Mouse (Mus musculus): Measurements from ENCODE around the gene Sh3d19. TPM values are rescaled to one million over a fixed set of nuclear protein-coding genes. Genes with fewer than 3 reads are reported as not detected.

Gene Sh3d19
- polyA plus RNA-seq (2015; fragmentation: Nextera tagmentation; extraction: Ambion mirVana): 16.0 and 16.7 TPM in 2 replicates

DNA sequence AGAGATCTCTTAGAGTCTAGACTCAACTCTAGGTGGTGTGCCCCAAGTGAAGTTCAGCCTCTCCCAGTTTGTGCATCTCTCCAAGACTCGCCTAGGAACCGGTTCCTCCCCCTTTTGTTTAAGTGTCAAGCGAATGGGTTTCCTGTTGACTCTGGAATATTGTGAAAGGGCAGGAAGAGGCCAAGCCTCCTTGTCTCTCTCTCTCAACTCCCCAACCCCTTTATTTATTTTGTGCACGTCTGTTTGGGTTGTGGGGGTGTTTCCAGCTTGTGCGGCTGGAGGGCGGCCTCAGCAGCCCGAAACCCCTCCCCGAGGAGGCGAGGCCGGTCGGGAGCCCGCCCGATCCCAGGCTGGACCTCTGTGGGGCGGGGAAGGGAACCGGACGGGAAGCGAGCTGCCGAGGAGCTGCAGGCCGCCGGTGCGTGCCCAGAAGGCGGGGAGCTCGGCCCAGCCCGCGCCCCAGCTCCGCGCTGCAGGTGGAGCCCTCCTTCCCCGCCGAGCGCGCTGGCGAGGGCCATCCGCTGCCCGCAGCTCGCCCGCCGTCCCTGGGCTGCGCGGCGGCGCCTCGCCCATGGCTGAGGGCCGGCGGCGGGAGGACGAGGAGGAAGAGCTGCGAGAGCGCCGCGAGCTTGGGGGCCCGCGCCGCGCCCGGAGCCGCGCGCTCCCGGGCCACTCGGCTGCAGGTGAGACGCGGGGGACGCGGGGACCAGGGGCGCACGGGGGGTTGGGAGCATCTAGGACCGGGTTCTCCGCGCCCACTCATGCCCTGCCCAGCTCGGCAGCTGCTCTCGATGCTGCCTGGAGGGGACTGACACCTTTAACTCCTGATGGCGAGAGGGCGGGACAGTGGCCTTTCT, at the start of gene Sh3d19:
Gene Sh3d19, plus strand, starts transcription at position 368 of the 857 bp plus-strand sequence.
- Histone ChIP-seq H3K9me3 (replicated peaks) (no peaks in the 10 kb centered on the region), H3K36me3 (no peaks in the 10 kb centered on the region), H3K4me2 (peak within 1 kb of the TSS; percentile 78), H3K4me3 (replicated peaks) (peak within 1 kb of the TSS; percentile 74), H3K4me1 (peaks cover 29% of the 10 kb centered on the region), H3K27me3 (replicated peaks) (no peaks in the 10 kb centered on the region), H3K27ac (replicated peaks) (peak within 1 kb of the TSS; percentile 65), H3K9ac (replicated peaks) (peak within 1 kb of the TSS; percentile 84)
- peak; percentile 87 for ATAC-seq (ENCODE audit: low FRiP score)
- WGBS: under 1% methylated on average over 58 of the region's 73 CpGs

DNA sequence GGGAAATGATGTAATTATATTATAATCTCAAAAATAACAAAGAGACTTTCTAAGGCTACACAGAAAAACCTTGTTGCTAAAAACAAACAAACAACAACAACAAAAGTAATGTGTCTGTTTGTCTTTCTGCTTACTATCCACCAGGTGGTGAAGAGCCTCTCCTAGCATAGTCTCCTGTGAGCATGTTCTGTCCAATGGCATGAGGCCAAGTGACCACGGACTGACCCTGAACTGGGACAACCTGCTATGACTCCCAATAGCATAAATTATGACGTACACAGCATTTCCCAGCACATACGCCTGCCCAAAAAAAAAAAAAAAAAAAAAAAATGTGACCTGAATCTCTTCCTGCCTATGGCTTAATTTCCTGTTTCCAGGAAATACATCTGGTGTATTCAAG, 48.6 kb upstream of the Sh3d19 start:
- no peak overlapping the region for H3K4me3 ChIP-seq (replicated peaks)
- no peaks in the 10 kb centered on the region for H3K27me3 ChIP-seq (replicated peaks)
- WGBS: 48% methylated on average over 3 of the region's 3 CpGs

GRCm38 (mm10) chr3:85923343-85923742, 47.6 kb upstream of the Sh3d19 start:
- Histone ChIP-seq H3K4me1 (peaks cover 3% of the 10 kb centered on the region), H3K27ac (replicated peaks) (no peak overlapping the region), H3K4me3 (replicated peaks) (no peak overlapping the region), H3K27me3 (replicated peaks) (no peaks in the 10 kb centered on the region), H3K9me3 (replicated peaks) (no peaks in the 10 kb centered on the region), H3K36me3 (no peaks in the 10 kb centered on the region), H3K4me2 (no peak overlapping the region), H3K9ac (replicated peaks) (no peak overlapping the region)
- ATAC-seq (ENCODE audit: low FRiP score): no peak
- 80% methylated on average over 8 of the region's 8 CpGs for WGBS

More for the DNA sequence above, 48.6 kb upstream of the Sh3d19 start:
- H3K9ac ChIP-seq (replicated peaks): no peak overlapping the region
- H3K4me1 ChIP-seq: peaks cover 3% of the 10 kb centered on the region
- no peaks in the 10 kb centered on the region for H3K36me3 ChIP-seq
- H3K4me2 ChIP-seq: no peak overlapping the region
- no peak overlapping the region for H3K27ac ChIP-seq (replicated peaks)
- H3K9me3 ChIP-seq (replicated peaks): no peaks in the 10 kb centered on the region
- ATAC-seq (ENCODE audit: low FRiP score): no peak

GRCm38 (mm10) chr3:85923954-85924945, 46.7 kb upstream of the Sh3d19 start:
- Histone ChIP-seq H3K27me3 (replicated peaks) (no peaks in the 10 kb centered on the region), H3K4me3 (replicated peaks) (no peak overlapping the region), H3K4me2 (peak overlapping the region; percentile 45), H3K9ac (replicated peaks) (no peak overlapping the region), H3K4me1 (peaks cover 3% of the 10 kb centered on the region), H3K36me3 (no peaks in the 10 kb centered on the region), H3K9me3 (replicated peaks) (no peaks in the 10 kb centered on the region), H3K27ac (replicated peaks) (no peak overlapping the region)
- 45% methylated on average over 18 of the region's 18 CpGs for WGBS
- peak; percentile 81 for ATAC-seq (ENCODE audit: low FRiP score)

DNA sequence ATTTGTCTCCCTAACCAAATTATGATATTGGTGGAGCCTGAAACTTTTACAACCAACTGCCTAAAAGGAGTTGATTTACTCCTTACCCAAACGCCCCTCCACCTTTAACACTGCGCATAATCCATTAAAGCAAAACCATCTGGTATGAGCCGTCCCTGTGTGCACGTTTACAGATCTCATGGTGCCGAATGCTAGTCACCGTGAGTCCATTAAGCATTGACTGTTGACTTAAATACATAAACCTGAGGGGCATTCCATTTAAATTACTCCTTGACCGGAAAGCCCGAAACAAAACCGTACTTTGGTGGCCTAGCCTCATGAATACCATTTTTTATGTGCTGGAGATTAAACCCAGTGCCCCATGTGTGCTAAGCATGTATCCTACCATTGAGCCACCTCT, 43.6 kb upstream of the Sh3d19 start:
- Histone ChIP-seq H3K9me3 (replicated peaks) (no peaks in the 10 kb centered on the region), H3K36me3 (no peaks in the 10 kb centered on the region), H3K4me2 (no peak overlapping the region), H3K4me1 (peaks cover 3% of the 10 kb centered on the region), H3K9ac (replicated peaks) (no peak overlapping the region), H3K27me3 (replicated peaks) (no peaks in the 10 kb centered on the region), H3K27ac (replicated peaks) (no peak overlapping the region), H3K4me3 (replicated peaks) (no peak overlapping the region)
- 75% methylated on average over 9 of the region's 9 CpGs for WGBS
- no peak for ATAC-seq (ENCODE audit: low FRiP score)

DNA sequence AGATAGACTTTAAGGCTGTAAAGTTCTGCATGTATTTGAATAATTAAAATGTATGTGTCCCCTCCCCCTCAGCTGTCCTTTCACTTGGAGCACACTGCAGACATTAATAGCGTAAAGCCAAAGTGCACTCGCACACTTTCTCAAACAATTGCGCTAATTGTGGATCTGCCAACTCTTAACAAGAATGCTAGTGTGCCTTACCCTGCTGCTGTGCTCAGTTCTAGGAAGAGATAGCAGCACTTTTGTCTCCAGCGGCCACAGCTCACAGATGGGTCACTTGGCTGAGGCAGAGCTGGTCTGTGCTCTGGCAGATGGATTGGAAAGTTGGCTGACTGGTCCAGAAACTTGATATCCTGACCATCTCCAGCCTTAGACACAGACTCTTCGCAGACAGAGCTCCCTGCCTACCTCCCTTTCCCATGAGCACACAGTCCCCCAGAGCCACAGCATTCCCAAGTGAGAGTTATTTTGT, 42.7 kb upstream of the Sh3d19 start:
- no peak overlapping the region for H3K4me3 ChIP-seq (replicated peaks)
- no peaks in the 10 kb centered on the region for H3K9me3 ChIP-seq (replicated peaks)
- peaks cover 3% of the 10 kb centered on the region for H3K4me1 ChIP-seq
- no peak for ATAC-seq (ENCODE audit: low FRiP score)
- H3K36me3 ChIP-seq: no peaks in the 10 kb centered on the region
- no peak overlapping the region for H3K27ac ChIP-seq (replicated peaks)
- H3K9ac ChIP-seq (replicated peaks): no peak overlapping the region
- H3K4me2 ChIP-seq: no peak overlapping the region
- no peaks in the 10 kb centered on the region for H3K27me3 ChIP-seq (replicated peaks)
- WGBS: 63% methylated on average over 5 of the region's 5 CpGs

GRCm38 (mm10) chr3:85929711-85930110, 41.2 kb upstream of the Sh3d19 start:
- Histone ChIP-seq H3K4me1 (no peaks in the 10 kb centered on the region), H3K27me3 (replicated peaks) (no peaks in the 10 kb centered on the region), H3K36me3 (no peaks in the 10 kb centered on the region), H3K4me3 (replicated peaks) (no peak overlapping the region), H3K4me2 (no peak overlapping the region), H3K9ac (replicated peaks) (no peak overlapping the region), H3K27ac (replicated peaks) (no peak overlapping the region), H3K9me3 (replicated peaks) (no peaks in the 10 kb centered on the region)
- ATAC-seq (ENCODE audit: low FRiP score): no peak
- WGBS: 85% methylated on average over 5 of the region's 5 CpGs

- no peak overlapping the region for H3K27ac ChIP-seq (replicated peaks)
- ATAC-seq (ENCODE audit: low FRiP score): no peak
- no peak overlapping the region for H3K4me2 ChIP-seq
- H3K9ac ChIP-seq (replicated peaks): no peak overlapping the region
- no peaks in the 10 kb centered on the region for H3K9me3 ChIP-seq (replicated peaks)
- no peaks in the 10 kb centered on the region for H3K27me3 ChIP-seq (replicated peaks)
- 60% methylated on average over 11 of the region's 11 CpGs for WGBS
- no peaks in the 10 kb centered on the region for H3K4me1 ChIP-seq
- H3K36me3 ChIP-seq: no peaks in the 10 kb centered on the region
- H3K4me3 ChIP-seq (replicated peaks): no peak overlapping the region
These were observed 40.1 kb upstream of the Sh3d19 start for GRCm38 (mm10) chr3:85930671-85931255.

DNA sequence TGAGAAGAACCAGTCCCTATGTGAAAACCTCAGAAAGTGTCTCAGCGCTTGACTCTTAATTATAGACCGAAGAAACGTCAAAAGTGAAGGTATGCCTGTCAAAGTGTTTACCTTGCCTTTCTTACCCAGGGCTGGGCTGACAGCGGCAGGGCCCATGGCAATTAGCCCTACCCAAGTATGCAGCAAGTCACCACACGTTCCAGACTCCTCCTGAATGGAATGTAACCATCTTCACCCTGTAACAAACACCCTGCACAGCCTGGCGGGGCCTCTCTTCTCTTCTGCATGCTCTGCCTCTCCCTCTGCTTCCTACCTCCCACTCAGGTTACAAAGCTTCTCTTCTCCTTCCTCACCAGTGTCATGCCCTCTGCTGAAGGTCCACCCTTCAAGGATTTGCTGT, 39.0 kb upstream of the Sh3d19 start:
- 85% methylated on average over 6 of the region's 6 CpGs for WGBS
- Histone ChIP-seq H3K27me3 (replicated peaks) (no peaks in the 10 kb centered on the region), H3K4me2 (no peak overlapping the region), H3K27ac (replicated peaks) (no peak overlapping the region), H3K9ac (replicated peaks) (no peak overlapping the region), H3K9me3 (replicated peaks) (no peaks in the 10 kb centered on the region), H3K4me3 (replicated peaks) (no peak overlapping the region), H3K4me1 (no peaks in the 10 kb centered on the region), H3K36me3 (no peaks in the 10 kb centered on the region)
- no peak for ATAC-seq (ENCODE audit: low FRiP score)

DNA sequence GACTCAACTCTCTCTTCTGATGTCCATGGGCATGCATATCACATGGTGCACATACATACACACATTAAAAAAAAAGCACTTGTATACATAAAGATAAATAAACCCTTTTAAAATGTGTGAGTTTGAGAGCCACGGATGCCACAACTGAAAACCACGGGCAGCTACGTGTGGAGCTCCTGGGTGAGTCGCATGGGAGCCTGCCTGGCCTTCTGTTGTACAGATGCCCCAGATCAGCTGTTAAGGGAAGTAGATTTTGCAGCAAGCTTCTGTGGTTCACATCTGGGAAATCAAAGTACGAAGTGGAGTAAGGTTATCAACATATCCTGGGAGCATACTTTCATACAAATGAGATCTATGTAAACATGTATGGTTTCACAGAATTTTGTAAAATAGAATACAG, 37.3 kb upstream of the Sh3d19 start:
- H3K27ac ChIP-seq (replicated peaks): no peak overlapping the region
- no peaks in the 10 kb centered on the region for H3K27me3 ChIP-seq (replicated peaks)
- no peaks in the 10 kb centered on the region for H3K4me1 ChIP-seq
- no peaks in the 10 kb centered on the region for H3K9me3 ChIP-seq (replicated peaks)
- H3K4me3 ChIP-seq (replicated peaks): no peak overlapping the region
- WGBS: 91% methylated on average over 5 of the region's 5 CpGs
- ATAC-seq (ENCODE audit: low FRiP score): no peak
- H3K4me2 ChIP-seq: no peak overlapping the region
- no peak overlapping the region for H3K9ac ChIP-seq (replicated peaks)
- no peaks in the 10 kb centered on the region for H3K36me3 ChIP-seq

GRCm38 (mm10) chr3:85950914-85951313, 20.0 kb upstream of the Sh3d19 start:
- Histone ChIP-seq H3K9me3 (replicated peaks) (no peaks in the 10 kb centered on the region; the same call in 1 of the 2 replicates), H3K9ac (replicated peaks) (no peak overlapping the region), H3K4me1 (no peaks in the 10 kb centered on the region), H3K4me2 (no peak overlapping the region), H3K27ac (replicated peaks) (0 out of 2 replicates have a peak overlapping the region, but pooled peaks have one; percentile 14), H3K36me3 (no peaks in the 10 kb centered on the region), H3K4me3 (replicated peaks) (no peak overlapping the region), H3K27me3 (replicated peaks) (no peaks in the 10 kb centered on the region)
- WGBS: 66% methylated on average over 4 of the region's 4 CpGs
- ATAC-seq (ENCODE audit: low FRiP score): no peak
